15 mouse cellular contexts compared by ENCODE assay signal in the genomic region with DNA sequence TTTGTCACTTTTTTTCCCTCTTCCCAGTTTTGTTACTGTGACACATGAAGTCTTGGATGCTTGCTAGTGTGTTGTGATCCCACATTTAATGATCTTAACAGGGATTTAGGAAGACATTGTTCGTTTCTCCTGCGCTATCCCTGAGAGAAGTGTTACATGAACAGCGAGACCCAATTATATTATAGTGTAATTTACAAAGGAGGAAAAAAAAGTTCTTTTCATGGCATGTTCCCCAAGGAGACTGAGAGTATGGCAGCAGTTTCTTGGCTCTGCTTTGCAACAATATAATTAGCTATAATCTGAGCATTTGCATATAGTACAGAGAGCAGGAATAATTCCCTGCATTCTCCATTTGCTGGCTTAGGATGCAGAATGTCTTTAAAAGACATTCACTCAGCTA.
"Had no signal": no experiment of that assay in that cellular context is flagged by ENCODE, and none has a peak within 500 bp of the region (broad histone marks: within the 10 kb centered on the region; RNA-seq: fewer than 3 reads in every experiment).

No protein-coding gene starts in this region.

- H3K9ac ChIP-seq: limb, embryonic 12.5 days; liver, embryonic 14.5 days; midbrain, embryonic 15.5 days; neural tube, embryonic 13.5 days had no signal

- H3K27me3 ChIP-seq: limb, embryonic 12.5 days; midbrain, embryonic 15.5 days; neural tube, embryonic 13.5 days had no signal

- ATAC-seq: midbrain, embryonic 15.5 days had no signal

- H3K4me1 ChIP-seq: limb, embryonic 12.5 days; midbrain, embryonic 10.5 days; midbrain, embryonic 15.5 days had no signal

- H3K36me3 ChIP-seq: limb, embryonic 12.5 days; midbrain, embryonic 10.5 days; midbrain, embryonic 15.5 days; neural tube, embryonic 13.5 days had no signal

- H3K9me3 ChIP-seq: midbrain, embryonic 15.5 days had no signal

- H3K4me3 ChIP-seq: layer of hippocampus, adult 2 months; limb, embryonic 12.5 days; midbrain, embryonic 10.5 days; midbrain, embryonic 15.5 days; neural tube, embryonic 13.5 days had no signal

- H3K4me2 ChIP-seq: limb, embryonic 12.5 days; midbrain, embryonic 15.5 days; neural tube, embryonic 13.5 days had no signal

- H3K27ac ChIP-seq: layer of hippocampus, adult 2 months; limb, embryonic 12.5 days; liver, embryonic 14.5 days; midbrain, embryonic 10.5 days; midbrain, embryonic 15.5 days; neural tube, embryonic 13.5 days had no signal

- DNase-seq: kidney, postnatal 10 days; kidney, postnatal 4 days; liver; lung, adult 18-20 months; retina, postnatal 1 day; right cerebral cortex, postnatal 4 days; spleen, adult 18-20 months; thymus, adult 2 months; thymus, postnatal 25 days had no signal
